Mouse (Mus musculus) CD4-positive helper T cell, adult 2 months (primary cell): Measurements from ENCODE around the gene Gm11060.

Experiments used
- DNase-seq: peaks from one replicate; pipeline ENCODE4 v3.0.0-alpha.2; 2012; ENCODE audit warnings: low read depth, missing footprints, low spot score

Gene Gm11060

GRCm38 (mm10) chr2:105117669-105118068 lies 25.9 kb downstream of the Gm11060 start:
- no peak for DNase-seq

GRCm38 (mm10) chr2:105122216-105122615 lies 30.4 kb downstream of the Gm11060 start:
- no peak for DNase-seq

- DNase-seq, result no peak
These were observed 31.1 kb downstream of the Gm11060 start for GRCm38 (mm10) chr2:105122886-105123285.

GRCm38 (mm10) chr2:105123431-105123830 lies 31.6 kb downstream of the Gm11060 start:
- no peak for DNase-seq

- no peak for DNase-seq
These were observed 32.1 kb downstream of the Gm11060 start for GRCm38 (mm10) chr2:105123881-105124280.

- no peak for DNase-seq
These were observed 32.6 kb downstream of the Gm11060 start for GRCm38 (mm10) chr2:105124391-105124790.

GRCm38 (mm10) chr2:105125205-105125604 lies 33.4 kb downstream of the Gm11060 start:
- no peak for DNase-seq

- no peak for DNase-seq
These were observed 33.8 kb downstream of the Gm11060 start for GRCm38 (mm10) chr2:105125641-105126040.

- no peak for DNase-seq
These were observed 34.5 kb downstream of the Gm11060 start, which contains the start of gene Wt1 for GRCm38 (mm10) chr2:105126279-105126678. Gene Wt1 (plus strand): TSS chr2:105126529.

GRCm38 (mm10) chr2:105126691-105127530 lies 35.1 kb downstream of the Gm11060 start:
- DNase-seq, result no peak

GRCm38 (mm10) chr2:105127531-105128480 lies 36.0 kb downstream of the Gm11060 start:
- DNase-seq, result no peak

GRCm38 (mm10) chr2:105128564-105128963 lies 36.7 kb downstream of the Gm11060 start:
- DNase-seq, result no peak

GRCm38 (mm10) chr2:105130351-105131060 lies 38.7 kb downstream of the Gm11060 start:
- no peak for DNase-seq

GRCm38 (mm10) chr2:105131061-105131810 lies 39.4 kb downstream of the Gm11060 start:
- DNase-seq, result no peak

- no peak for DNase-seq
These were observed 39.9 kb downstream of the Gm11060 start for GRCm38 (mm10) chr2:105131811-105132100.

- no peak for DNase-seq
These were observed 40.5 kb downstream of the Gm11060 start for GRCm38 (mm10) chr2:105132300-105132699.

GRCm38 (mm10) chr2:105132933-105133795 lies 41.3 kb downstream of the Gm11060 start:
- DNase-seq, result no peak

- DNase-seq, result no peak
These were observed 42.5 kb downstream of the Gm11060 start for GRCm38 (mm10) chr2:105134296-105134695.

GRCm38 (mm10) chr2:105139471-105139870 lies 47.7 kb downstream of the Gm11060 start:
- no peak for DNase-seq

GRCm38 (mm10) chr2:105141371-105141770 lies 49.6 kb downstream of the Gm11060 start:
- DNase-seq, result no peak
